Mouse (Mus musculus) spleen, postnatal 10 days (tissue): ENCODE measurements around the gene 4930467E23Rik.
"Not testable (repeated sequence)": the region's sequence is repeated elsewhere in the genome, so short reads cannot be mapped to it uniquely, and the experiment has no call there.

Source experiments
- DNase-seq, 2 experiments: peaks; one replicate each; pipeline ENCODE4 v3.0.0; 2021 to 2022; ENCODE audit warnings: low spot score in 2 of 2

4930467E23Rik gene

DNA sequence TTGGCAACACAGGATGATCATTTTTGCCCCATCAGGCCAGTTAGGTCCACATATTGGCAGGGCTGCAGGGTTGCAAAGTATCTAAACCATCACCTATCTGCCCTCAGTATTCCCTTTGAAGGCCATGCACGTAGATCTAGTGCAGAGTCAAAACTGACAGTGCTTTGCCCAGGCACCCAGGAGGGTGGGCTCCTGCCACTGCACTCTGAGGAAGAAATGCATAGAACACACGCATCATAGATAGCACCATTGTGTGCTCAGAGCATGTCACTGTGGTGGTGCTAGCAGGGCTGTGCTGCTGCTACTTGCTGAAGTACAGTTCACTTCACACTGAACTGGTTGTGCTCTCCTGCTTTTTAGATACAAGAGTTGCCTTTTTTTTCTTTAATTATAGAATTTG, at the start of gene 4930467E23Rik:
Gene 4930467E23Rik, plus strand, starts transcription at position 301 of the 400 bp plus-strand sequence.
- not testable (repeated sequence) for DNase-seq

GRCm38 (mm10) chr8:19682311-19682710, 47.1 kb upstream of the 4930467E23Rik start:
- peak in 1 of 2 experiments; percentile 24 for DNase-seq

DNA sequence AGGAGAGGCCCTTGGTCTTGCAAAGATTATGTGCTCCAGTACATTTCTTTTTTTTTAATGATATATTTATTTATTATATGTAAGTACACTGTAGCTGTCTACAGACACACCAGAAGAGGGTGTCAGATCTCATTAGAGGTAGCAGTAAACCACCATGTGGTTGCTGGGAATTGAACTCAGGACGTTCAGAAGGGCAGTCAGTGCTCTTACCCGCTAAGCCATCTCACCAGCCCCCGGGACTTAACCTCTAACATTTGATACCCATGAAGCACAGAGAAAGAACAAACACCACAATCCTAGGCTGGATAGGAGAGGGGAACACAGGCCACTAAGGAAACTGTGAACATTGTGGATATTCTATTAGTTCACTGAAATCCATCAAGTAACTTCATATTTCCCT, 43.9 kb upstream of the 4930467E23Rik start:
- DNase-seq = peak in 1 of 2 experiments; percentile 19

DNA sequence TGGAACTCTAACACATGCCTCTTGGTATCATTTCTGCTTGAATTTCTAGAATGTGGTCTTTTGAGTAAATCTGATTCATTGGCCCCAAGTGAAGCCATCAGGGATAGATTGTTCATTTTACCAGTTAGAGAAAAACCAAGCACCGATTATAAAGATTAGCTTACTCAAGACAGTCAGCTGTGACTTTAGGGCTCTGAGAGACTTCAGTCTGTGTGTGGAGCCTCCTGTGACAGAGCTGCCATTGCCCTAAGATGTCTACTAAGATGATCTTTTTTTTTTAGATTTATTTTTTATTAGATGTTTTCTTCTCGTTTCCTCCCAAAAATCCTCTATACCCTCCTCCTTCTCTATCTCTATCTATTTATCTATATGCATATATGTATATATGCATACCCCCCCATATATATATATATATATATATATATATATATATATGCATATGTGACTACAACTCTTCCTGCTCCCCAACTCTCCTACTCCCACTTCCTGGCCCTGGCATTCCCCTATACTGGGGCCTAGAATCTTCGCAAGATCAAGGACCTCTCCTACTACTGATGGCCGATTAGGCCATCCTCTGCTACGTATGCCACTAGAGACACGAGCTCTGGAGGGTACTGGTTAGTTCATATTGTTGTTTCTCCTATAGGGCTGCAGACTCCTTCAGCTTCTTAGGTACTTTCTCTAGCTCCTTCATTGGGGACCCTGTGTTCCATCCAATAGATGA, 40.4 kb upstream of the 4930467E23Rik start:
- not testable (repeated sequence) for DNase-seq

DNA sequence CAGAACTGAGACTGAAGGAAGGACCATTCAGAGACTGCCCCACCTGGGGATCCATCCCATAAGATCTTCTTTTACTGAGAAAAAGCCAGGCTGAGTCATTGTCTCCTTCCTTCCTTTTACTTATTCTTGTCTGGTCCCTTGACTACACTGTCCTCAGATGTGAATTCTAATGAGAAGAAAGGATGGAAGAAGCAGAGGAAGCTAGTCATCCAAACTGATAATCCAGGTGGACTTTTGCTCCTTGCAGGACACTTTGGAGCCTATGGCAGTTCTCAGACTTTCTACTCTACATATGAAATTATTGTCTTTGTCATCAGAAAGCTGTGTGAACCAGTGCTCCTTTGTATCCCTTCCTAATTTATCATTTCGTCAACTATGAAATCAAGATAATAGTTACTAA, 39.6 kb upstream of the 4930467E23Rik start:
- DNase-seq = not testable (repeated sequence)

- DNase-seq = not testable (repeated sequence)
These were observed 38.0 kb upstream of the 4930467E23Rik start for GRCm38 (mm10) chr8:19691421-19691820.

DNA sequence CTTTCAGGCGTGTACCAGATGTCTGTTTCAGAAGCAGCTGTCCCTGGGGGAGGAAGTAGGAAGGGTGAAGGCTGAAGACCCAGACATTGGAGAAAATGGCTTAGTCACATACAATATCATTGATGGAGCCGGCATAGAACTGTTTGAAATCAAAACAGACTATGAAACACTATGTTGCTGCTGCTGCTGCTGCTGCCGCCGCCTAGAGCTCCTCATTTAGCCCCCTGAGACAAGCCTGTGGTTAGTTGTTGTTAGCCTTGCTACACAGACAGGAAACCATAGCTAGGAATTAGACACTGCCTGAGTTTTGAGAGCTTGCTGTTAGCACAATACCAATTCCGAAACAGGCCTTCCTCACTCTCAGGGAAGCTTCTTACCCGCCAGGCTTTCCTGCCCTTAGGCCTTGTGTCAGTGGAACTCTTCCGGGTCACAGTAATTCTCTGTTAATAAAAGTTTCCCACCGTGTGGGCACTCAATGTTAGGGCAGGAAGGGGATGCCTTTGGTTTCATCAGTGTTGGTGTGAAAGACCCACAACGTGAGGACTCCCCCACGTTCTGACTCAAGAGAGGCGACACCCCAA, 31.8 kb upstream of the 4930467E23Rik start:
- peak in 1 of 2 experiments; percentile 36 for DNase-seq

DNA sequence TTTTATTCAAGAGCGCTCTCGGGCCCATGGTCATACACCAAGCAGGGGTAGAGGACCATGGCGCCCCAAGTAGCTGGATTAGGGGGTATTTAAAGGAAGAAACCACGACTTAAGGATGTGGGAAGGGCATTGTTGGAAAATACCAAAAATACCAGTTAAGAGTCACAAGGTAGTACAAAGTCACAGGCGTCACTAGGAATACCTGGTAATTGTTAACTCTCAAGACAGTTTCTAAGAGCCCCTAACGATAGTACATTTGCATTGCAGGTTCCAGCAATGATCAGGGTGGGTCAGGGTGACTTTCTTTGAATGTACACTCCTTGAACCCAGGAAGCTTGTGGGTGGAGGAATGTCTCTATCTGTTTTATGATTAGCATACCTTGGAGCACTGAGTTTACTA, 31.3 kb upstream of the 4930467E23Rik start:
- DNase-seq = not testable (repeated sequence)

DNA sequence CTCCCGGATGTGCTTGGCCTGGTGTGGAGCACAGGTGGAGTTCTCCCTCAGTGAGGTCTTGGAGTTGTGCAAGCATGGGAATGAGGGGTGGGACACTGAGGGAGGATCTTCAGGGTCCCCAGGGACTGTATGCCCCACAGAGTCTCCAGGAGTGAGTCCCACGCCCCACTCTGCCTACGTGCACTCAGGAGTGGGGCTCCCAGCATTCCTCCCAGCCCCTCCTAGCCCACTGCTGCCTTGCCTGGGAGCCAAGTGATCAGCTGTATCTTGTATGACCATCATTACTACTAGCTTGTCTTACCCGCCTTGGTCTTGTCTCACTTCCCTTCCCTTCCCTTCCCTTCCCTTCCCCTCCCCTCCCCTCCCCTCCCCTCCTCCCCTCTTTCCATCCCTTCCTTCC, 30.7 kb upstream of the 4930467E23Rik start:
- peak; percentile 55 to 62 for DNase-seq

- DNase-seq = not testable (repeated sequence)
These were observed 28.1 kb upstream of the 4930467E23Rik start for GRCm38 (mm10) chr8:19701326-19701725.

DNA sequence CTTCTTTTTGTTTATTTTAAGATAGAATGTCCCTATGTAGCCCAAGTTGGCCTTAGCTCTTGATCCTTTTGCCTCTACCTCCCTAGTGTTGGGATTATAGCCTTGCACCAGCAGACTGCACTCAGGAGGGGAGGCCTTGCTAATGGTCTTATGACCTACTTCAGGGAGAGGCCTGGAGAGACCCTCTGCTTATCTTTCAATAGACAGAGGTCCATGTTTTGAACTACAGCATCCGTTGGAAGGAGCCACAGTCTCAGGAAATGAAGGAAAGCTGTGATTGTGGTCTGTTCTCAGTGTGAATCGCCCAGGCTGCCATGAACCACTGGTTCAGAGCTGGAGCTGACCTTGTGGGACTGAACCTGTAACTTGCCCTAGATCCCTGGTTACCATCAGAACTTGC, 27.1 kb upstream of the 4930467E23Rik start:
- DNase-seq = not testable (repeated sequence)

- peak; percentile 64 to 79 for DNase-seq
These were observed 26.2 kb upstream of the 4930467E23Rik start for GRCm38 (mm10) chr8:19702972-19703709.

- DNase-seq = not testable (repeated sequence)
These were observed 25.5 kb upstream of the 4930467E23Rik start for GRCm38 (mm10) chr8:19703906-19704305.

DNA sequence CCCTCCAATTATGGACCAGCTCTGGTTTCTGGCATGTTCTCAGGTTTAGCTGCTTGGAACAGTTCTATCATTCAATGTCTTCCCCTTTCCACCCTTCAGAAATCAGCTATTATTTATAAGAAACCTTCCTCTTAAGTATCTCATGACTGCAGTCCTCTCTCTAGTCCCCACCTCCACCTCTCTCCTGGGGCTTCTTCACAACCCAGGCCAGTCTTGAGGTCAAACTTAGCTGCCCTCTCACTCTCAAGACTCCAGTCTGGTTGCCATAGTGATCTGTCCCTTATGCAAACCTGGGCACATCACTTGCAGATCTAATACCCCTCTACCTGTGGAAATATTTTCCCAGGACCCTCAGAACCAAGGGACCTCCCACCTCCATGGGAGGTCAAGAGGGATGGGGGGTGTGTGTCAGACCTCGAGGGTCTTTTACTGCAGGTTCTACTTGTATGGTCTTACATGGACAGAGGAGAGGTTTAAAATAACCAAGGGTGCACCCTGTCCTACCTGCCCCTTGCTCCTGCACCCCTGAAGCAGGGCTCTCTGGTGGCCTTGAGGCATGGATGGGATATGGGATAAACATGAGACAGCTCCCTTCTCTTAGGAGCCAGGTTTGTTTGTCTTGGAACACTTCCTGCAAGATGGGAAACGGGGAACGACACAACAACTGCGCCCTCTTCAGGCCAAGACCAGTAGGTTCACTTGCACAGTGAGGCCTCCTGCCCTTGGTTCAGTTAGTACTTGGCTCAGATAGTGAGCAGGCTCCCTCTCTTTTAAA, 24.7 kb upstream of the 4930467E23Rik start:
- peak; percentile 36 to 55 for DNase-seq

DNA sequence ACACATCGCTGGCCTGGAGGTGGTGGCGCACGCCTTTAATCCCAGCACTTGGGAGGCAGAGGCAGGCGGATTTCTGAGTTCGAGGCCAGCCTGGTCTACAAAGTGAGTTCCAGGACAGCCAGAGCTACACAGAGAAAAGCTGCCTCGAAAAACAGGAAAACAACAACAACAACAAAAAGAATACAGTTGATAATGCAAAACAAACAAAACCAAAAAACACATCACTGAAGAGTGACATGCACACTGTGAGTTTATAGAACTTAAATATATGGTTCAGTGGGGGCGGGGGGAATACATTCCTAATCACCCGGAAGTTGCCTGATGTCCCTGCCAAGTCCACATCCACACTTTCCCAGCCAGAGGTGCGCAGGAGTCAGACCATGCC, 24.2 kb upstream of the 4930467E23Rik start:
- DNase-seq = not testable (repeated sequence)

DNA sequence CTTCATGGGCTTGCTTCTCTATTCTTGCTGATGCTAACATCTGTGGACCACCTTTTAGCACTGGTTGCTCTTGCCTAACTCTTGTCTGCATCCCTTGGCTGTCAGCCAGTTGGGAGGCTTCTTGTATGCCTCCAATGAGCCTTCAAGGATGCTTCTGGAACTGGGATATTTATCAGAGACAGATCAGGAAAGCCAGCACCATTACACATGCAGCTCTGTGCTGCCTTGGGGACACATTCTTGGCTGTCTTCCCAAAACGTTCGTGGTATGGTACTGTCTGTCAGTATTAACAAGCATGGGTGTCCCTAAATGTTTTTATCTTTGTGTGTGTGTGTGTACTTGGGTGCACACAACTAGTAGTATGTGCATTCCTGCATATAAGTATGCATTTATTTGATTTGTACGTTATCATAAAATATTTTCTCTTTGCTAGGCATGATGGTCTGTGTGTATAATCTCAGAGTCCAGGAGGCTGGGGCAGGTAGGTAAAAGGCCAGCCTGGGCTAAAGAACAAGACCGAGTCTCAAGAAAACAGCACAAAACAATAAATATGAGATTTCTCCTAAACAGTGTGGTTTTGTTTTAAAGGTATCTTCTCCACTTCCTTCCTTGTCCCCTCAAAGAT, 23.2 kb upstream of the 4930467E23Rik start:
- not testable (repeated sequence) for DNase-seq

- peak; percentile 62 to 79 for DNase-seq
These were observed 22.2 kb upstream of the 4930467E23Rik start for GRCm38 (mm10) chr8:19706918-19707760.

GRCm38 (mm10) chr8:19707761-19708443, 21.5 kb upstream of the 4930467E23Rik start:
- DNase-seq = not testable (repeated sequence)

DNA sequence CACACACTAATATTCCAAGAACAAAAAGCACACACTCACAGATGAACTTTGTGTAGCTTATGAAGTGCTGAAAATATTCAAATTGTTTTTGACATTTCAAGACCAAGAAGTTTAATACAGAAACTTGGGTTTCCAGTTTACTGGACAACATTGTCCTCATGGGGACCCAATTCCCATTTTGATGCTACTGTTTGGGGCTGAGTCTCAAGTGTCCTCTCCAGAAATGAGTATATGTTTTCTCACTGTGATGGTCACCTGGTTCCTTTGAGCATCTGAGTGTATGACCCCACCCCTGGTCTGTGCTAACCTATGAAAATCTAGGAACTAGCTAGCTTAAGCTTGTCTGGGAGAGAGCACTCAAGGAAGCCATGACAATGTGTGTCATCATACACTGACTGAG, 20.4 kb upstream of the 4930467E23Rik start:
- not testable (repeated sequence) for DNase-seq

DNA sequence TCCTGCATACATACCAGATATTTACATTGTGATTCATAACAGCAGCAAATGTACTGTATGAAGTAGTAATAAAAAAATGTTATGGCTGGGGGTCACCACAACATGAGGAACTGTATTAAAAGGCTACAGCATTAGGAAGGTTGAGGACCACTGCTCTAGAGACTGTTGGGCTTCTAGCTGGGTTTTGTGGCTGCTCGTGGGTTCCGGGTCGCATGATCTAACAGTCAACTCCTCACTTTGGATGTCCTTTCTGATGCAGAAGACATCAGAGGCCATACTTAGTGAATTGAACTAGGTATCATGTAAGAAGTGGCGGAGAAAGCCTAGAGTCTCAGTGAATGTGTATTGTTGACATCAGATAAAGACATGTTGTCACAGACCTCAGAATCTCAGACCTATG, 19.9 kb upstream of the 4930467E23Rik start:
- DNase-seq = peak in 1 of 2 experiments; percentile 64
